Mouse (Mus musculus) heart, embryonic 11.5 days (tissue): ENCODE results near the gene Gtf2h5. TPM values are rescaled to one million over a fixed set of nuclear protein-coding genes. Genes with fewer than 3 reads are reported as not detected.
A peak's percentile ranks its signal among the peaks of the same experiment; 100 is the strongest.

Source experiments
- ATAC-seq: fragments of 200-750 bp; cut with Nextera tagmentation; replicated peaks from 2 replicates; pipeline ENCODE4 v1.8.0; 2017; ENCODE audit warnings: moderate library complexity; ENCODE audit not compliant: insufficient number of reproducible peaks, low FRiP score, low TSS enrichment
- H3K27ac ChIP-seq: fragments of 300-500 bp; sonication (generic); 2 replicates; pipeline ENCODE4 v1.5.1; 2014; ENCODE audit warnings: mild to moderate bottlenecking, low read depth, low read length
- H3K27me3 ChIP-seq: fragments of 300-500 bp; sonication (generic); 2 replicates; pipeline ENCODE4 v1.6.1; 2014; ENCODE audit warnings: mild to moderate bottlenecking, low read length, mixed read lengths; ENCODE audit not compliant: control insufficient read depth, insufficient read depth
- H3K36me3 ChIP-seq: fragments of 300-500 bp; sonication (generic); 2 replicates; pipeline ENCODE4 v1.6.1; 2014; ENCODE audit warnings: mild to moderate bottlenecking, low read length, moderate library complexity, mixed read lengths; ENCODE audit not compliant: control insufficient read depth, insufficient read depth
- H3K4me1 ChIP-seq: fragments of 300-500 bp; sonication (generic); 2 replicates; pipeline ENCODE4 v1.6.1; 2014; ENCODE audit warnings: low read length; ENCODE audit not compliant: control insufficient read depth, insufficient read depth
- H3K4me2 ChIP-seq: fragments of 300-500 bp; sonication (generic); 2 replicates; pipeline ENCODE4 v1.6.1; 2014; ENCODE audit warnings: mild to moderate bottlenecking, moderate library complexity
- H3K4me3 ChIP-seq: fragments of 300-500 bp; sonication (generic); 2 replicates; pipeline ENCODE4 v1.5.1; 2014; ENCODE audit warnings: low read depth, low read length
- H3K9ac ChIP-seq: fragments of 300-500 bp; sonication (generic); 2 replicates; pipeline ENCODE4 v1.6.1; 2014; ENCODE audit warnings: mild to moderate bottlenecking, low read depth, low read length, moderate library complexity
- H3K9me3 ChIP-seq: fragments of 300-500 bp; sonication (generic); replicated peaks from 2 replicates; pipeline ENCODE4 v1.6.1; 2016; ENCODE audit warnings: low read length; ENCODE audit not compliant: control insufficient read depth
- WGBS: fragments of 180-500 bp; shearing (Covaris S2); extraction: QIAGEN DNeasy Blood & Tissue Kit; methylation state at CpG from one replicate; pipeline ENCODE4 v1.1.7; 2014; ENCODE audit not compliant: insufficient replicate concordance; 5-methylcytosine and 5-hydroxymethylcytosine counted together
- polyA plus RNA-seq: library from polyadenylated mRNA; unstranded; fragments of >200 nt; fragmentation: Nextera tagmentation; extraction: Ambion mirVana; gene quantifications from 2 replicates; pipeline ENCODE4 v1.2.1, GENCODE M21; 2014

The Gtf2h5 gene
- 138 and 158 TPM in 2 replicates for polyA plus RNA-seq

- H3K9ac ChIP-seq = peak within 1 kb of the TSS; percentile 82
- H3K9me3 ChIP-seq = no peaks in the 10 kb centered on the region
- H3K27me3 ChIP-seq = no peaks in the 10 kb centered on the region
- H3K4me2 ChIP-seq = peak within 1 kb of the TSS; percentile 80
- WGBS = under 1% methylated on average over 70 of the region's 70 CpGs
- peak within 1 kb of the TSS; percentile 67 for H3K27ac ChIP-seq
- peaks cover 6% of the 10 kb centered on the region; the same call in 1 of the 2 replicates for H3K36me3 ChIP-seq
- ATAC-seq = peak; percentile 100
- H3K4me3 ChIP-seq = peak within 1 kb of the TSS; percentile 69
- H3K4me1 ChIP-seq = peaks cover 4% of the 10 kb centered on the region; the same call in 1 of the 2 replicates
Measured at GRCm38 (mm10) chr17:6079287-6080122, at the start of gene Gtf2h5, which contains the start of gene Serac1. Gene Gtf2h5, plus strand, starts transcription at chr17:6079786. Gene Serac1, minus strand, starts transcription at chr17:6079741.

GRCm38 (mm10) chr17:6035661-6036060, 43.9 kb upstream of the Gtf2h5 start:
- no peak overlapping the region for H3K4me3 ChIP-seq
- no peak overlapping the region for H3K4me2 ChIP-seq
- H3K4me1 ChIP-seq = no peaks in the 10 kb centered on the region
- no peaks in the 10 kb centered on the region; the same call in 1 of the 2 replicates for H3K27me3 ChIP-seq
- no peak overlapping the region for H3K27ac ChIP-seq
- no peaks in the 10 kb centered on the region for H3K9me3 ChIP-seq
- no peaks in the 10 kb centered on the region for H3K36me3 ChIP-seq
- no peak overlapping the region for H3K9ac ChIP-seq
- no peak for ATAC-seq
- 52% methylated on average over 8 of the region's 8 CpGs for WGBS

DNA sequence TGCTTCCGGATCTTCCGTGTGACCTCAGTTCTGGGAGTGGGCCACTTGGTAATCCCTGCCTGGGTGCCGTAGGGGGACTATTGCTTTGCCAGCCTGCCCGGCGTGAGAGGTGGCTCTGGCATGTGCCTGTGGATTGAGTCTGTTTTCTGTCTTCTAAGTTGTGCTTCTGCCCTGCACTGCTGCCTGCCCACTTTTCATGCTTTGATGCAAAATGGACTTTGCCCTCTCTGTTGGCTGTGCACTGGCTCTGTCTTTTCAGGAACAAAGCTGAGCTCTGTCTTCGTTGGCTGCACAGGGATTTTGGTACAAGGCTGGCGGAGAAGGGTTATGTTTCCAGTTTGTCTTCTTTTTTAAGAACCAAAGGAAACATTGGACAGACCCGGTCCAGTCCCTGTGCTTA, 43.1 kb upstream of the Gtf2h5 start:
- Histone ChIP-seq H3K27me3 (no peaks in the 10 kb centered on the region; the same call in 1 of the 2 replicates), H3K36me3 (no peaks in the 10 kb centered on the region), H3K4me3 (no peak overlapping the region), H3K9me3 (no peaks in the 10 kb centered on the region), H3K4me2 (no peak overlapping the region), H3K9ac (no peak overlapping the region), H3K4me1 (no peaks in the 10 kb centered on the region), H3K27ac (no peak overlapping the region)
- no peak for ATAC-seq
- WGBS = 86% methylated on average over 8 of the region's 8 CpGs

DNA sequence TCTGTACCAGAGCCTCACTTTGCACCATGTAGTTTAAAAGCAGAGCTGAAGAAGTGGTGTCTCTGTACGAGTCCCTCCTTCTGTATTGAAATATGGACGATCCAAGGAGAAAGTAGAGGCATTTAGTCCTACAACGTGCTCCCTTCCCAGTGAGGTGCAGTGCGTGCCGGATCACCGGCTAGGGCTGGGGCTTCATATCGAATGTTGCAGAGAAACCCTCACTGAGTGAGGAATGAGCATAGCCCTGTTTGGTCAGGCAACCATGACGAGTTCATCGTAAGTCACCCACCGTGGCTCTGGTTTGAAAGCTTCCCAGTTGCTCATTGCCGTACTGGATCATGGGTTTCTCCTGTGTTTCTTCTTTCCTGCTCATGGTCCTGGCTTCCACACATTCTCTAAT, 42.7 kb upstream of the Gtf2h5 start:
- Histone ChIP-seq H3K36me3 (no peaks in the 10 kb centered on the region), H3K27me3 (no peaks in the 10 kb centered on the region; the same call in 1 of the 2 replicates), H3K4me1 (no peaks in the 10 kb centered on the region), H3K9me3 (no peaks in the 10 kb centered on the region), H3K27ac (no peak overlapping the region), H3K4me2 (no peak overlapping the region), H3K4me3 (no peak overlapping the region), H3K9ac (no peak overlapping the region)
- 88% methylated on average over 11 of the region's 11 CpGs for WGBS
- ATAC-seq = no peak

DNA sequence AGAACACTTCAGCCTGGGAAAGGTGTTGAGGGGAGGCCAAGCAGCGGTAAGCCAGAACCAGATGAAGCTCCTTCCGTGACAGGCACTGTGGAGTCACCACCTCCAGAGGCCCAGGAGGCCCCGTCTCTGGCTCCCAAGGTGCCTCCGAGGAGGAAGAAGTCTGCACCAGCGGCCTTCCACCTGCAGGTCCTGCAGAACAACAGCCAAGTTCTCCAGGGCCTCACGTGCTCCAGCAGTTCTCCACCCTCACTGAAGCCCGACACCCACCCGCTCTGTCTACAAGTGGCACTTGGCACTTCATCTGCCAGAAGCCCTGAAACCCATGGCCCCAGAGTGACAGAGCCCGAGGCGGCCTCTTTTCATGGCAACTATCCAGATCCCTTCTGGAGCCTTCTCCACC, 42.1 kb upstream of the Gtf2h5 start:
- no peak overlapping the region for H3K4me3 ChIP-seq
- H3K27me3 ChIP-seq = no peaks in the 10 kb centered on the region; the same call in 1 of the 2 replicates
- H3K4me2 ChIP-seq = no peak overlapping the region
- H3K27ac ChIP-seq = no peak overlapping the region
- no peak overlapping the region for H3K9ac ChIP-seq
- no peaks in the 10 kb centered on the region for H3K36me3 ChIP-seq
- 82% methylated on average over 10 of the region's 10 CpGs for WGBS
- H3K9me3 ChIP-seq = no peaks in the 10 kb centered on the region
- no peak for ATAC-seq
- H3K4me1 ChIP-seq = no peaks in the 10 kb centered on the region

GRCm38 (mm10) chr17:6052801-6053200, 26.8 kb upstream of the Gtf2h5 start:
- Histone ChIP-seq H3K27me3 (no peaks in the 10 kb centered on the region), H3K36me3 (no peaks in the 10 kb centered on the region; the same call in 1 of the 2 replicates), H3K4me3 (no peak overlapping the region), H3K4me1 (no peaks in the 10 kb centered on the region), H3K4me2 (no peak overlapping the region), H3K27ac (no peak overlapping the region), H3K9me3 (no peaks in the 10 kb centered on the region), H3K9ac (no peak overlapping the region)
- ATAC-seq = no peak
- 76% methylated on average over 4 of the region's 4 CpGs for WGBS

DNA sequence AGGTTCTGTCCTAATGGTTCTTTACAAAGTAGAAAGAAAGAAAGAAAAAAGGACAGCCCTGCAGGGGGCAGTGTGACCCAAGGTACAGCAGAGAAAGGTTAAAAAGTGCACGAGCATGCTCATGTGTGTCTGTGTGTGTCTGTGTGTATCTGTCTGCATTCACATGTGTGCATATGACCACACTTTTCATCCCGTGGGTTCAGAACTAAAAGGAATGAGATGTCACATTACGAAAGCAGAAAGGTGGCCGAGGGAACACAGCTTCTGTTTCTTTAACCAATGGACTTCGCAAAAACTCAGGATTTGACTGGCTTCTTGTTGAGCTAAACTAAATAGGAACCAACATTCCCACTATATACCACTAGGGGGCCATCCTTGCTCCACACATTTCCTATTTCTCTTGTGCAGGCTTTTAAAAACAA, 24.6 kb upstream of the Gtf2h5 start:
- Histone ChIP-seq H3K4me2 (no peak overlapping the region), H3K9ac (no peak overlapping the region), H3K27ac (no peak overlapping the region), H3K4me3 (no peak overlapping the region), H3K27me3 (no peaks in the 10 kb centered on the region), H3K36me3 (no peaks in the 10 kb centered on the region), H3K9me3 (no peaks in the 10 kb centered on the region), H3K4me1 (no peaks in the 10 kb centered on the region)
- WGBS = 25% methylated on average over 5 of the region's 5 CpGs
- no peak for ATAC-seq

DNA sequence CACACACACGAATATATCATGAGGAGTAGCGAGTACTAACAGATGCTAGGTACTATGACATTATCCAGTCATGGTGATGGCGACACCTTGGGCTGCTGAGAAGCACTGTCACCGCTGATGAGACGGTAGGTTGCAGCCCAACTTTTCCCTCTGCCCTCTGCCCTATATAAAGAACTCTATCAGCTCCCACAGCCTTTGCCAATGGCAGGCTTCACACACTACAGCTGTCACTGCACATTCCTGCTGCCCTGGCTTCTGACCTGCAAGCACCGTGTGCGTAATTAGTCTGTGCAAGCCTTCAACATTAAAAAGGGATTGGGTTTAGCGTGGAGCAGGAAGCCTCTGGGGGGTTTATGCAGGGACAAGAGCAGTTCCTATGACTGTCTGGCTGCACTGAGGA, 16.8 kb upstream of the Gtf2h5 start:
- WGBS = 54% methylated on average over 8 of the region's 8 CpGs
- Histone ChIP-seq H3K4me1 (no peaks in the 10 kb centered on the region), H3K27me3 (no peaks in the 10 kb centered on the region), H3K4me2 (no peak overlapping the region), H3K9me3 (no peaks in the 10 kb centered on the region), H3K9ac (no peak overlapping the region), H3K36me3 (peaks cover 7% of the 10 kb centered on the region), H3K4me3 (no peak overlapping the region), H3K27ac (no peak overlapping the region)
- no peak for ATAC-seq
